Mouse (Mus musculus) large intestine, adult 2 months (tissue): ENCODE data around the gene Tarbp2. TPM values are rescaled to one million over a fixed set of nuclear protein-coding genes. Genes with fewer than 3 reads are reported as not detected.

Experiments
- DNase-seq: peaks from one replicate; pipeline ENCODE4 v3.0.0-alpha.2; 2012; ENCODE audit warnings: low read depth, low spot score
- WGBS: fragments of 180-500 bp; shearing (Covaris S2); methylation state at CpG from one replicate; pipeline ENCODE4 v1.1.7; 2018; 5-methylcytosine and 5-hydroxymethylcytosine counted together
- polyA plus RNA-seq: library from polyadenylated mRNA; depleted of rRNA; stranded (reverse); fragments of >200 nt; gene quantifications from 2 replicates; pipeline ENCODE4 v1.2.3, GENCODE M21; 2012

The Tarbp2 gene
- polyA plus RNA-seq, 1 experiment, result 89.5 TPM

DNA sequence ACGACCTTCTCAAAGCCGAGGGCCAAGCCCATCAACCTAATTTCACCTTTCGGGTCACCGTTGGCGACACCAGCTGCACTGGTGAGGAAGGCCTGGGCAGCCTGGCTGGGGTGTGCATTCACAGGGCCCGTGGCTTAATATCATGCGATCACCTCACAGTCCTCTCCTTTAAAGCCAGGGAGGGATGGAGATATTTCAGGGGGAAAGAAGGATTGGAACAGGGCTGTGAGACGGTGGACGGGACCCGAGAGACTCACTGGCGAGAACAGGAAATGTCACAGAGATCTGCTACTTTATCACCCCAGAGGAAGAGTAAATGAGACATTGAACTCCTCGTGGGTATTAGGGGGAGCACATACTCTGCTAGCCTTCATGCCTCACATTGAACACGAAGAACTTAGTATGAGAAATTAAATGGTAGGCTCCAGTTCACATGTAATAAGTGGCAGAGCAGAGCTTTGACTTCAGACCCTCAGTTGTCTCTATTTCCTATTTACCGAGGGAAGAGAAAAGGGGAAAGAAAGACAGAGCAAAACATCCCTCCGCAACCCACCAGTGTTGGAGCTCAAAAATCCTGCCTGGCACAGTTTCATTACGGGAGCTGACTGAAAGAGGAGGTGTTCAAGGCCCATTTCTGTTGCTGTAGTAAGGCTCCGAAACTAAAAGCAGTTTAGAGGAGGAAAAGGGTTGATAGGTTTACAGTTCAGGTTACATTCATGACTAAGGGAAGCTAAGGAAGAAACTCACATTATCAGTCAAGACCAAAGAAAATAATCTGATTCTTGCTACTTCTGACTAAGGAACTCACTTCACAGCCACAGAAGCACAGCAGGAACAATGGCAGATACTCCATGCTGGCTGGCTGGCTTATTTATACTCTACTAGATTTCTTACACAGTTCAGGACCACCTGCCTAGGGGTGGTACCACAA lies 1.5 kb downstream of the Tarbp2 start:
- 27% methylated on average over 17 of the region's 17 CpGs for WGBS
- DNase-seq, result no peak

- 69% methylated on average over 4 of the region's 4 CpGs for WGBS
- DNase-seq, result no peak
These were observed 2.4 kb downstream of the Tarbp2 start for GRCm38 (mm10) chr15:102520416-102520815.

DNA sequence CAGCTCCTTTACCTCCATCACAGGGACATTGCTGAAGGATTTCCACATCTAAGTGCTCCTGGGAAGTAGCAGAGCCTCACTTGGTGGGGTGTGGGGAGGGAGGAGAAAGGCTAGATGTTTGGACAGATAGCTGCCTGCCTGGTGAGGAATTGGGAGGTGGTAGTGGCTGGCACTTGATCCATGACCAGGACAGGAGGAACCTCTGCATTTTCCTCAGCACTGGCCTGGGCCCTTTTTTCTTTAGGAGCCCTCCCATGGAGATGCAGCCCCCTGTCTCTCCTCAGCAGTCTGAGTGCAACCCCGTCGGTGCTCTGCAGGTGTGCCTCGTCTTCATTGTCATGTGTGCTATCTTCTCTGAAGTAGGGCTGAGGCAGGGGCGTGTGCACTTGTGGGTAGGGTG lies 3.5 kb downstream of the Tarbp2 start:
- no peak for DNase-seq
- WGBS, result 90% methylated on average over 4 of the region's 4 CpGs

- WGBS, result 10% methylated on average over 3 of the region's 3 CpGs
- DNase-seq, result no peak
These were observed 7.0 kb downstream of the Tarbp2 start, which contains the start of gene Npff for GRCm38 (mm10) chr15:102524892-102525485. TSS of gene Npff (minus strand) at chr15:102524942.

DNA sequence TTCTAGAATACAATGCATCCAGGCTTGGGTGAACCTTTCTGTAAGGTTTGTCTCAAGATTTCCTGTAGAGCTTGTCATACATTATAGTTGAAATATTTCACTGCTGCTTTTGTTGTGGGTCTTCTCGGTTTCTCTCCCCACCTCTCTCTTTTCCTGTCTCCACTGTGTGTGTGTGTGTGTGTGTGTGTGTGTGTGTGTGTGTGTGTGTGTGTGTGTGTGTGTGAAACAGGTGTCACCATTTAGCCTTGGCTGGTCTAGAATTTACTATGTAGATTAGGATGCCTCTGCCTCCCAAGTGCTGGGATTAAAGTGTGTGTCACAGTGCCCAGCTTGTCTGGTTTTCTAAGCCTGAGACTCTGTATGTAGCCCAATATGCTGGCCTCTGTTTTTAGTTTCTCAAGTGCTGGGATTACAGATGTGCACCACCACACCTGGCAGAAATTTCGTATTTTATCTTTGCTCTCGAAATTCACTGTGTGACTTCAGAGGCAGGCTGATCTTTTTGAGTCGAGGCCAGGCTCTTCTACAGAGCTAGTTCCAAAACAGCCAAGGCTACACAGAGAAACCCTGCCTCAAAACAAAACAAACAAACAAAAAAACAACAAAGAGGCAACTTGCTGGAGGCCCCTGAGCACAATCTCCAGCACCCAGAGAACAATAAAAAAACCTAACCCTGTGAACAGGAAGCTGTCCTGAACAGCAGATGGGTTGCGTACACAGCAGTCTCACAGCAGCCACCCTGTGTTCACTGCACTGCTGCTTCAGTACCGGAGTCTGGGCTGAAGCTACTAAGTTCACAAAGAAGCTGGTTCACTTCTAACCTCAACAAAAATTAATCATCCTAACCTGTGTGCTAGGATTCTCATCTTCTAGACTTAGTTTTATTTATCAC lies 8.4 kb downstream of the Tarbp2 start:
- DNase-seq, result no peak
- WGBS, result 72% methylated on average over 6 of the region's 6 CpGs

GRCm38 (mm10) chr15:102527936-102528335 lies 9.9 kb downstream of the Tarbp2 start:
- no peak for DNase-seq
- 86% methylated on average over 3 of the region's 3 CpGs for WGBS

- no peak for DNase-seq
- WGBS, result 98% methylated on average over 1 of the region's 1 CpGs
These were observed 10.4 kb downstream of the Tarbp2 start for GRCm38 (mm10) chr15:102528396-102528795.

- DNase-seq, result no peak
- 75% methylated on average over 4 of the region's 4 CpGs for WGBS
These were observed 12.6 kb downstream of the Tarbp2 start for GRCm38 (mm10) chr15:102530566-102530965.

DNA sequence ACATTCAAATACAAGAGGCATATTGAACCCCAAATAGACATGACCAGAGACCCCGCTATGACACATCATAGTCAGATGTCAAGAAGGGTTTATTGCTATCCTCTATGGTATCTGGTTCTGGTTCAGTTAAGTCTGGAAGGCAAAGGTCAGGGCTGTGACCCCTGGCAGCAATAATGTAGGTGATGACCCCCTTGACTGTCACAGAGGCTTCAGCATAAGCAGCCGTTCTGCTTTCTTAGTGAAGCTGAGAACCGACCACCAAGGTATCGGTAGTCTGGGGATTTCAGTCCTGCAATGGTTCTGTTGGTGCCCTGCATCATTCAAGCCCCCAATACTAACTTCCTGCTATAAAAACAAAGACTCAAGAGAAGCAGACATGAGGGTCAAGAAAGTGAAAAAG lies 13.6 kb downstream of the Tarbp2 start:
- 80% methylated on average over 4 of the region's 4 CpGs for WGBS
- no peak for DNase-seq

GRCm38 (mm10) chr15:102532106-102532900 lies 14.3 kb downstream of the Tarbp2 start:
- no peak for DNase-seq
- 86% methylated on average over 3 of the region's 3 CpGs for WGBS

- 94% methylated on average over 7 of the region's 7 CpGs for WGBS
- DNase-seq, result no peak
These were observed 15.9 kb downstream of the Tarbp2 start for GRCm38 (mm10) chr15:102533926-102534325.

- 95% methylated on average over 4 of the region's 4 CpGs for WGBS
- no peak for DNase-seq
These were observed 26.8 kb downstream of the Tarbp2 start for GRCm38 (mm10) chr15:102544801-102545200.

- 94% methylated on average over 3 of the region's 3 CpGs for WGBS
These were observed 28.3 kb downstream of the Tarbp2 start for GRCm38 (mm10) chr15:102546246-102546645.

GRCm38 (mm10) chr15:102546677-102547427 lies 28.9 kb downstream of the Tarbp2 start:
- 77% methylated on average over 3 of the region's 3 CpGs for WGBS
- no peak for DNase-seq

More at GRCm38 (mm10) chr15:102546246-102546645, 28.3 kb downstream of the Tarbp2 start:
- no peak for DNase-seq

GRCm38 (mm10) chr15:102547478-102547877 lies 29.5 kb downstream of the Tarbp2 start:
- DNase-seq, result no peak
- WGBS, result 97% methylated on average over 3 of the region's 3 CpGs

- no peak for DNase-seq
These were observed 34.6 kb downstream of the Tarbp2 start for GRCm38 (mm10) chr15:102552599-102552998.

DNA sequence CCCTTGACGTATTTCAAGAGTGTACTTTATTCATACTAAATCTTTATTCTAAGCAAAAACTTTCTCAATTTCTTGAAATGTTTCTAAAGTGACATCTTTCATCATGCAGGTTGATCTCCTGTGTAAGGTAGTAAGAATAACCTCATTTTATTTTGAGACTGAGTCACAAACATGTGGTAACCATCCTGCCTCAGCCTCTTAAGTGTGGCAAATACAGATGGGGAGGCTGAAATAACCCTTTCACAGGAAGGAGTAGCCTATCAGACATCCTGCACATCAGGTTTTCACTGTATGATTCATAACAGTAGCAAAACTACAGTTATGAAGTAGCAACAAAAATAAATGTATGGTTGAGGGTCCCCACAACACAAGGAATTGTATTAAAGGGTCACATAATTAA lies 37.6 kb downstream of the Tarbp2 start:
- WGBS, result 98% methylated on average over 1 of the region's 1 CpGs
- DNase-seq, result no peak

More at GRCm38 (mm10) chr15:102552599-102552998, 34.6 kb downstream of the Tarbp2 start:
- WGBS, result 94% methylated on average over 5 of the region's 5 CpGs

GRCm38 (mm10) chr15:102557580-102557979 lies 39.6 kb downstream of the Tarbp2 start:
- DNase-seq, result no peak
